Mouse (Mus musculus): Measurements from ENCODE around the gene Zfp148.

DNA sequence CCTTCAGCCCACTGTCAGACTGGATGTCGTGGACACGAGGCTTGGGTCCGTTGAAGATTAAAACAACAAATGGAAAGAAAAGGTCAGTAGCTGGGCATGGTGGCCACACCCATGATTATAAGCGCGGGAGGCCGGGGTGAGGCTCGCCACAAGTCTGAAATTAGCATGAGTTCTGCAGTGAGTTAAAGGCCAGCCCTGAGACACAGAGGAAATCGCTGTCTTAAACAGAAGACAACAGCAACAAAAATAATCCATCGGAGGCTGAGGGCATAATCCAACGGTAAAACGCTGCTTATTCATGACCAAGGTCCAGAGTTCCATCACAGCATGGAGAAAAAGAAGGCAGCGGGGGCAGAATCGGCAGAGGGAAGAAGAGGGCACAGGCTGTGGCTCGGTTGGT is 47.6 kb upstream of the Zfp148 start:
- TF ChIP-seq CTCF (IDR thresholded peaks at IDR 0.05; ENCODE audit: low read depth, low read length), result no peak
- no peak for TF ChIP-seq POLR2A (IDR thresholded peaks at IDR 0.05; ENCODE audit: borderline replicate concordance, low read depth, low read length)

Data from bone marrow macrophage, adult 2 months (primary cell).